In the genomic region with DNA sequence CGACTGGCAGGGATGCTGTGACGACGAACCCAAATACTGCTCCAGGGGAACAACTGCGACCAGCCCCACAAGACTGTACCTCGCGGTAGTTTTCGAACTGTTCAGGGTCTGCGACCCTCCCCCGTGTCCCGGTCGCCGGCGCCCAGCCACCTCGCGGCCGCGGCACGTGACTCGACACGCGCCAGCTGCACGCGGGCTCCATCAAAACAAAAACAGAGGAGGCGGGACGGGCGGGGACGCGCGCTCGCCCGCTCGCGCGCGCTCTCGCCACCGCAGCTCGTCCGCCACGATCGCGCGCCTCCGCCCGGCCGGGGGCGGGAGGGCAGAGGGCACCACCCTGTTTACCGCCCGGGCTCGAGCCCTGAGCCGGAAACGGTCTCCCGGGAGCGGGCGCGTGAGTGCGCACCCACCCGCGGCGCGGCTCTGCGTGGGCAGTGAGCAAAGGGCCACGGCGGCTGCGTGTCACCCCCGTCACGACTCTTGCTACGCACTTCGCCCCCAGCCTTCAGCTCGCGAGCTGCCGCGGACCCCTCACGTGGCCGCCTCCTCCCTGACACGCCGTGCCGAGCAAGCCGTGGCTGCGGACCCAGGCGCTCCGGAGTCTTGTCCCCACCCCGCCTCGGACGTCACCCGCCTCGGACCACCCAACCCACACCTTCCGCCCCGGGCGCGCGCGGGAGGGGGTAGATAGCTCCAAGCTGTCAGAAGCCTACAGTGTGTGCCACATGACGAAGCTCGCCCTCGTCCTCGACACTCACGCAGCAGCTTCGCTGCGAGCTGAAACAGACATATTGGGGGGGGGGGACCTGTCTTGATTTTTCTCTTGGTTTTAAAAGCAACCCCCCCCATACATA, we compare ENCODE assay signal across 8 mouse cellular contexts.
A peak's percentile ranks its signal among the peaks of the same experiment; 100 is the strongest.
DNase-seq lines count a peak whose midpoint lies in the region; ATAC-seq lines count a peak whose summit lies in the region.

No protein-coding gene starts in this region.

- peaks cover 40% of the 10 kb centered on the region for H3K4me1 ChIP-seq in hindbrain, embryonic 15.5 days (replicated peaks)

- H3K27ac ChIP-seq in hindbrain, embryonic 15.5 days (replicated peaks), result peak overlapping the region; percentile 45

- DNase-seq in Muller cell, postnatal 12 days (ENCODE audit: inconsistent ontology term), result peak; percentile 97
- peak; percentile 87 for DNase-seq in cerebellum, postnatal 14 days
- DNase-seq in gastrocnemius, adult 18-20 months (ENCODE audit: low spot score), result peak; percentile 92
- DNase-seq in left cerebral cortex, adult 11 months (ENCODE audit: low spot score), result peak; percentile 90
- DNase-seq in lung, postnatal 25 days (ENCODE audit: low spot score), result peak; percentile 96
- DNase-seq in retina, adult 2 months (ENCODE audit: low read depth, low spot score), result peak; percentile 53
- peak; percentile 83 for DNase-seq in thymus, postnatal 14 days

- H3K36me3 ChIP-seq in hindbrain, embryonic 15.5 days, result no peaks in the 10 kb centered on the region

- H3K27me3 ChIP-seq in hindbrain, embryonic 15.5 days, result peaks cover 26% of the 10 kb centered on the region

- under 1% methylated on average over 97 of the region's 100 CpGs for WGBS in hindbrain, embryonic 15.5 days

- ATAC-seq in hindbrain, embryonic 15.5 days (ENCODE audit: low FRiP score, low read depth), result peak; percentile 73

- peak overlapping the region; percentile 67 for H3K9ac ChIP-seq in hindbrain, embryonic 15.5 days

- peak overlapping the region; percentile 93 for H3K4me3 ChIP-seq in hindbrain, embryonic 15.5 days

- H3K9me3 ChIP-seq in hindbrain, embryonic 15.5 days, result no peaks in the 10 kb centered on the region

- H3K4me2 ChIP-seq in hindbrain, embryonic 15.5 days, result peak overlapping the region; percentile 100

Comparison
In these comparisons a context has a peak if more than half of its experiments do, and no peak if none do; other contexts are left out.
1. Peak in every context shown above with its lines: DNase-seq, ATAC-seq, H3K4me3 ChIP-seq and H3K27ac ChIP-seq.